Mouse (Mus musculus) myocyte (in vitro differentiated cells): ENCODE measurements around the gene Klrb1b.
"Not testable (repeated sequence)": the region's sequence is repeated elsewhere in the genome, so short reads cannot be mapped to it uniquely, and the experiment has no call there.

Experiments used
- E2F4 ChIP-seq: IDR thresholded peaks from one replicate; pipeline ENCODE4 v1.6.1; 2011; ENCODE audit warnings: mild to moderate bottlenecking, control low read depth, moderate library complexity; ENCODE audit not compliant: insufficient read depth
- MAX ChIP-seq: IDR thresholded peaks from one replicate; pipeline ENCODE4 v1.6.1; 2011; ENCODE audit warnings: low read depth, mild to moderate bottlenecking, control low read depth
- MYOG ChIP-seq, 3 experiments: IDR thresholded peaks; one replicate each; pipeline ENCODE4 v1.6.1; 2011; ENCODE audit warnings: control low read depth in 2 of 3, low read depth in 2 of 3, mild to moderate bottlenecking in 2 of 3; ENCODE audit not compliant: insufficient read length in 2 of 3, control insufficient read depth in 1 of 3, insufficient read depth in 1 of 3
- POLR2A ChIP-seq: IDR thresholded peaks from one replicate; pipeline ENCODE4 v1.6.1; 2011; ENCODE audit warnings: low read depth, mild to moderate bottlenecking, control low read depth, moderate library complexity; ENCODE audit not compliant: insufficient read length
- POLR2AphosphoS2 ChIP-seq: IDR thresholded peaks from one replicate; pipeline ENCODE4 v1.6.1; 2011; ENCODE audit warnings: low read depth, control low read depth; ENCODE audit not compliant: insufficient read length
- REST ChIP-seq: IDR thresholded peaks from one replicate; pipeline ENCODE4 v1.6.1; 2011; ENCODE audit warnings: mild to moderate bottlenecking, control low read depth, moderate library complexity; ENCODE audit not compliant: insufficient read depth, insufficient read length
- TCF12 ChIP-seq: IDR thresholded peaks from one replicate; pipeline ENCODE4 v1.6.1; 2011; ENCODE audit warnings: mild to moderate bottlenecking, control low read depth; ENCODE audit not compliant: poor library complexity, insufficient read depth, severe bottlenecking
- TCF3 ChIP-seq: IDR thresholded peaks from one replicate; pipeline ENCODE4 v1.6.1; 2011; ENCODE audit warnings: low read depth, control low read depth; ENCODE audit not compliant: insufficient read length
- USF1 ChIP-seq: IDR thresholded peaks from one replicate; pipeline ENCODE4 v1.6.1; 2011; ENCODE audit warnings: low read depth, mild to moderate bottlenecking, control low read depth, moderate library complexity

- TF ChIP-seq MYOG (IDR thresholded peaks at IDR 0.05; ENCODE audit: control insufficient read depth in 1 of 3, insufficient read depth in 1 of 3, insufficient read length in 2 of 3, low read depth in 2 of 3); POLR2AphosphoS2; POLR2A; USF1; E2F4; REST; TCF12; TCF3; MAX: not testable (repeated sequence)
Measured at GRCm38 (mm10) chr6:128790491-128790994, 35.6 kb downstream of the Klrb1b start.
